Mouse (Mus musculus): ENCODE data around the gene Twsg1. TPM values are rescaled to one million over a fixed set of nuclear protein-coding genes. Genes with fewer than 3 reads are reported as not detected.

Twsg1 gene
- total RNA-seq, 2 experiments from 2014 or later = 29.3 to 30.0 TPM

- no peak for DNase-seq (ENCODE audit: extremely low spot score in 1 of 2, low spot score in 1 of 2)
Measured at GRCm38 (mm10) chr17:65937671-65938070, 13.4 kb downstream of the Twsg1 start.

- DNase-seq (ENCODE audit: extremely low spot score in 1 of 2, low spot score in 1 of 2) = no peak
Measured at GRCm38 (mm10) chr17:65933741-65934140, 17.3 kb downstream of the Twsg1 start.

DNA sequence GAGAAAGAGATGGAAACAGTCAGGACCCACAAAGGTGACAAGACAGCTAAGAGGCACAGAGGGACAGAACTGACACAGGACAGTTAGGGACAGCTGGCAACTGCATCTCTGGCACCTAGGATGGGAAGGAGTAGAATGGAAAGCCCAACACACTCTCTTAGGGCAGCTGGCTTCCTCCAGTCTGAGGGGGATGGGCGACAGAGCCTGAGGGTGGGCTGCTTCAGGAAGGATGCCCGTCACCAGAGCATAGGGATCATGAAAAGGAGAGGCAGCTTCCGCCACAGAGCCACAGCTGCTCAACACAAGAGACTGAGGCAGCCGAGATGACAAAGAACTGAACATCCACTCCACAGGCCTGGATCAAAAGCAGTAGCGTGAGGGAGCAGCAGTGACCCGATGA lies 19.5 kb downstream of the Twsg1 start:
- no peak for DNase-seq (ENCODE audit: extremely low spot score in 1 of 2, low spot score in 1 of 2)

- no peak for DNase-seq (ENCODE audit: extremely low spot score in 1 of 2, low spot score in 1 of 2)
Measured at GRCm38 (mm10) chr17:65930960-65931359, 20.1 kb downstream of the Twsg1 start.

DNA sequence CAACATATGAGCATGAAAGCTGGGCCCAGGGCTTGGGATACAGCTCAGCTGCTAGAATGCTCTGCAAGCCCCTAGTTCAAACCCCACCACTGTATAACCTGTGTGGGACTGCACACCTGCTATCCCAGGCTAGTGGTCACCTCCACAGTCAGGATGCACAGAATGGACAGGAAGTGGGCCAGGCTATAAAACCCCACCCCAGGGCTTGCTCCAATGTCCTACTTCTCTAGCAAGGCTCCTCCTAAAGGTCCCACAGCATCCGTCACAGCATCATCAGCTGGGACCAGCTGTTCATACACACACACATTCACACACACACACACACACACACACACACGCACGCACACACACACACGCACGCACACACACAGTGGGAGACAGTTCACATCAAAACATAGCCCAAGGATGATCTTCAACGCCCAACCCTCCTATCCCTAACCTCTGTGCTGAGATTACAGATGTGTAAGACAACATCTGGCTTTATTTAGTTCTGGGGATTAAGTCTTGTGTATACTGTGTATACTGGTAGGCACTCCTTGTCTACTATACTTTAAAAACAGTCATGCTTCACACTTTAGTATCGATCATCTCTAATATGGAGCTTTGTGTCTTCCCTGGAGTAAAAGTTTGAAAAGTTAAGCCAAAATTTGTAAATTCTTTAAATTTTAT lies 20.7 kb downstream of the Twsg1 start:
- DNase-seq (ENCODE audit: extremely low spot score in 1 of 2, low spot score in 1 of 2) = no peak

DNA sequence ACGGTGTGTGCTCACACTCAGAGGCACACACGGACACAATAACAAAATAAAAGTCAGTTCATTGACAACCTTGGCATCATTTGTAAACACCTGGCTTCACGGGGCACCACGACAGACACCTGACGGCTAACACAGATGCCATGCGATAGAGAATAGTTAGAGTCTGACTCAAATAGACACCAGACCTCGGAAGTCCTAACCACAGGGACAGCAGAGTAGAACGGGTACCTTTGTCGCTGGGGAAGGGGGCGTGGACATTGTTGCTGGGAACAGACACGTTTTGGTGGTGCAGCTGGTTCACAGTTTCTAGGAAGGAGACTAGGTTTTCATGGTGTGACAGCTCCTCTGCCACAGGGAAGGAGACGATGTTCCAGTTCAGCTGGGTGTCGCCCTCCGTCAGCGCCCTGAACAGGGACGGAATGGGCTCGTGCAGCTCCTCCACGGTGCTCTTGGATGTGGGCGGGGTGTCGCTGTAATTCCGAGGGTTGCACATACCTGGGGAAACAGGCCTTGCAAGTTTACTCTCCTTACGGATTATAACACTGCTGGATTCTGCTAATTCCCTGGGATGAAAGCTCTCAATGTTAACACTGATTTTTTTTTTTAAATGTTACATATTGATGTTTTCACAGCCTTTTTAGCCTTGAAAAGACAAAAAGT lies 21.6 kb downstream of the Twsg1 start:
- no peak for DNase-seq (ENCODE audit: extremely low spot score in 1 of 2, low spot score in 1 of 2)

DNA sequence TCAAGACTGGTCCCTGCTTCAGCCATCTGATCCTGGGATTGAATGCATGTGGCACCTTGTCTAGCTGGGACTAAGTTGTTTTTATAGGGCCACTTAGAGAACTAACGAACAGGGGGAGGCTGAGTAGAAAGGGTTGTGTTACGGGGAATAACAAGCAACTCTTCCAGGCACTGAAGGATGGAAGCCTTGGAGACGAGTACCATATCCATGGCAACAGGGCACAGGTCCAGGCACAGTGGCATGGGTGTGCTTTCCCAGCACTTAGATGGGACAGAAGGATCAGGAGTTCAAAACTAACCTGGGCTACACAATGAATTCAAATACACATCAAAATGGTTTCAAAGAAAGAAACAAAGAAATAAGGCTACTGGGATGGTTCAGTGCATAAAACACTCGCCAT lies 23.9 kb downstream of the Twsg1 start:
- DNase-seq (ENCODE audit: extremely low spot score in 1 of 2, low spot score in 1 of 2) = peak in 1 of 2 experiments; percentile 62

DNA sequence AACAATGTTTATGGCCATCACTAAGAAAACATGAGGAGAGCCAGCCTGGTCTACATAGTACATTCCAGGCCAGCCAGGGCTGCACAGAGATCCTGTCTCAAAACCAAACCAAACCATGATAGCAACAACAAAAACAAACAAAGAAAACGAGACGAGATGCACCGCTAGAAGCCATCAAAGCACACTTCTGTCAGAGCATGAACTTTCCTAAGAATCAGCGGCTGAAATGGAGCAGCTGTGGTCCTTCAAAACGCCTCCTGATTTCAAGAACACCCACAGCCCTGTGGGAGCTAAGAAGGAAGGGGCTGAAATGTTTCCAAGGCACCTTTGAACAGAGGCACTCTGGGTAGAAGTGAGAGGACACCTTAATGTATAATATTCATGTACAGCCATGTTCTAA lies 26.8 kb downstream of the Twsg1 start:
- DNase-seq (ENCODE audit: extremely low spot score in 1 of 2, low spot score in 1 of 2) = no peak

GRCm38 (mm10) chr17:65921975-65922374 lies 29.1 kb downstream of the Twsg1 start:
- no peak for DNase-seq (ENCODE audit: extremely low spot score in 1 of 2, low spot score in 1 of 2)

DNA sequence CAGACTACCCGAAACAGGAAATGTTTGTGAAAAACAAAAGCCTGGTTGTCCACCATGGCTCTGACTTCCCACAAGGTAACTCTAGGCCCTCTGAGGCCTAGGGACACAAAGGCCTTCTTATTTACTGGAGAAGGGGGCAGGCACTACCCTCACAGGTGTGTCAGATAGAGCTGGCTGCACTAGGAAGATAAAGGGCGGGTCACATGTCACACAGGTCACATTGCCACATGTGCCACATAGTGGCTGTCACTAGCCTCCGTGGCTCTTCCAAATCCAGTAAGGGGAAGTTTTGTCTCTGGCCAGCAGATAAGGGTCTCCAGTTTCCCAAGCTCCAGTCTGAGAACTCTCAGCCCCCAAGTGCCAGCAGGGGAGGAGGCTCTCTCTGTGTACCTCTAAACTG lies 31.8 kb downstream of the Twsg1 start:
- no peak for DNase-seq (ENCODE audit: extremely low spot score in 1 of 2, low spot score in 1 of 2)

DNA sequence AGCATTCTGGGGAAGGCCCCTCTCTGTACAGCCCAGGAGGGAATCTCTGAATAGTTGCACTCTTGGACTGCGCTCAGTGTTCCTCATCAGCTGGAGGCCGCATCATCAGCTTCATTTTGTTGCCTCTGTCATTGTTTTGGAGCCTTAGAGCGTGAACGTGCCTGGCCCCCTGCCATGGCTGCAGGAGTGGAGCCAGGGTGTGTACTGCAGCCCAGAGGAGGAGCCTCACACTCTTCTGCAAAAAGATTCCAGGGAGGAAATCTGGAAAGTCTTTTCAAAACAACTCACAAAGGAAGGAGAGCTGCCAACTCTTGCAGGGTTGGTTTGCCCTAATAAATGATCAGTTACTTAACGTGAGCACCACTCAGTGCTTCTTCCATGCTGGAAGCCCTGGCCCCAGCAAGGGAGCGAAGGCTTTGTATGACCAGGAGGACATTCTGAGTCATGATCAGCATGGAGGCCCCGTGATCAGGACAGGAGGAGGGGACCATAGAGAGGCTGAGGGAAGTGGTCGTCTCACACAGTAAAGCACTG lies 34.8 kb downstream of the Twsg1 start:
- DNase-seq (ENCODE audit: extremely low spot score in 1 of 2, low spot score in 1 of 2) = peak; percentile 63 to 74

DNA sequence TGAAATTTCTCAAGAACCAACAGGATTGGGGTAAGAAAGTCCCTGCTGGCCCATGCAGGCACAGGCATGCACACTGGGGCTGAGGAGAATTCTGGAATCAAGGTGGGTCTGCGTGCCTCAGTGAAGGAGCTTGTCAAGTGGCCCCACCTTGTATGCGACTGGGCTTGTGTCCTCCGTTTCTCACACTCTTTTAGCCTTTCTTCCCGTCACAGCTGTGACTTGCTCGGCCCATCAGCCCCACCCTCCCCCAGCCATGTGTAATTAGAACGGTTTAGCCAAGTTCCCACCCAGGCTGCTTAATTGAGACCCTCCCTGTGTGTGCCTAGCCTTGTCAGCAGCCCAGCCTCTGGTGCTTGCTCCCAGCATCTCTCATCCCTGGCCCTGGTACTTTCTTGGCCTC lies 36.9 kb downstream of the Twsg1 start:
- no peak for DNase-seq (ENCODE audit: extremely low spot score in 1 of 2, low spot score in 1 of 2)

GRCm38 (mm10) chr17:65912202-65912601 lies 38.8 kb downstream of the Twsg1 start:
- no peak for DNase-seq (ENCODE audit: extremely low spot score in 1 of 2, low spot score in 1 of 2)

- DNase-seq (ENCODE audit: extremely low spot score in 1 of 2, low spot score in 1 of 2) = no peak
Measured at GRCm38 (mm10) chr17:65911285-65912069, 39.5 kb downstream of the Twsg1 start.

GRCm38 (mm10) chr17:65908270-65908669 lies 42.8 kb downstream of the Twsg1 start:
- no peak for DNase-seq (ENCODE audit: extremely low spot score in 1 of 2, low spot score in 1 of 2)

- DNase-seq (ENCODE audit: extremely low spot score in 1 of 2, low spot score in 1 of 2) = no peak
Measured at GRCm38 (mm10) chr17:65906895-65907401, 44.1 kb downstream of the Twsg1 start.

DNA sequence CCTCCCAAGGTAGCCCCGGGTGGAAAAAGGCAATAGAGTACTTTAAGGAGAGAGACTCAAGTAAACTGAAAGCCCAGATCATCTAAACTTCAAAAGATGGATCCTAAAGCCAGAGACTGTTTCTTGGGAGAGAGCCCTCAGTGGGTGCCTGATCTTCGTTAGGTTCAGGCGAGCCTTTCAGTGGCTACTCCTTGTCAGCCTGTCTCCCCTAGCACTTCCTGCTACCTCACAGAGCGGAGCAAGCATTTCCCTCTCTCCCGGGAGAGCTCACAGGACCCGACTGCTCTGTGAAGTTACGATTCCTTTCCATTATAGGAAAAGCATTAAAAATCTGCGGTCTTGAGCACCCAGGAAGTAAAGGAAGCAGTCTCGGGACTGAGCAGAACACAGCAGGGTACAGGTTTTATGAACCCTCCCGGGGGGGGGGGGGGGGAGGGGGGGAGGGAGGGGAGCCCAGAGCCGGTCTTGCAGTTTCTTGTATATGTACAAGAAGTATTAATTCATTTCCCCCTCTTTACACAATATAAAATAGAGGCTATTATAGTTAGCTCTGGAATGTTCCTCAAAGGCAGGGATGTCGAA lies 44.6 kb downstream of the Twsg1 start:
- DNase-seq (ENCODE audit: extremely low spot score in 1 of 2, low spot score in 1 of 2) = no peak

- no peak for DNase-seq (ENCODE audit: extremely low spot score in 1 of 2, low spot score in 1 of 2)
Measured at GRCm38 (mm10) chr17:65905241-65905640, 45.8 kb downstream of the Twsg1 start.

- no peak for DNase-seq (ENCODE audit: extremely low spot score in 1 of 2, low spot score in 1 of 2)
Measured at GRCm38 (mm10) chr17:65903826-65904225, 47.2 kb downstream of the Twsg1 start.

DNA sequence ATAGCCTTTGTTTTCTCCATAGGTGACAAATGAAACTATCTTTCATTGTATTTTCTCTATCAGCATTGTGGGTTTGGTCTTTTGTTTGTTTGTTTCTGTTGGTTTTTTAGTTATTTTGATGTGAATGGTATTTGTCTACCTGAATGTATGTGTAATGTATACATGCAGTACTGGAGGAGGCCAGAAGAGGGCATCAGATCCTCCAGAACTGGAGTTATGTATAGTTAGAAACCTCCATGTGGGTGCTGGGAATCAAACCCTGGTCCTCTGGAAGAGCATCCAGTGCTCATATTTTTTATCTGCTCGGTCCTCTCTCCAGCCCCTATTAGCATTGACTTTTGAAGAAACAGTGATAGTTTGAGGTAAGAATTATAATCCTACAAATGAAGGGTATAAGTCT lies 48.0 kb downstream of the Twsg1 start:
- no peak for DNase-seq (ENCODE audit: extremely low spot score in 1 of 2, low spot score in 1 of 2)

- no peak for DNase-seq (ENCODE audit: extremely low spot score in 1 of 2, low spot score in 1 of 2)
Measured at GRCm38 (mm10) chr17:65902281-65902680, 48.7 kb downstream of the Twsg1 start.
